In genomic region chr19:53119255-53119795, GRCm38 (mm10) we compare ENCODE assay signal across 15 mouse cellular contexts. TPM values are rescaled to one million over a fixed set of nuclear protein-coding genes. Genes with fewer than 3 reads are reported as not detected.
DNase-seq lines count a peak whose midpoint lies in the region; ATAC-seq and TF ChIP-seq lines count a peak whose summit lies in the region.
"Had no signal": no experiment of that assay in that cellular context is flagged by ENCODE, and none has a peak within 500 bp of the region (broad histone marks: within the 10 kb centered on the region; RNA-seq: fewer than 3 reads in every experiment).

No protein-coding gene starts in this region.

- no peak for DNase-seq in liver, postnatal 0 days
- no peak for DNase-seq in liver, embryonic 11.5 days (ENCODE audit: low spot score)
- peak; percentile 18 for DNase-seq in CD4-positive helper T cell, adult 2 months (ENCODE audit: low read depth, low spot score)
- DNase-seq in spleen, adult 2 months (ENCODE audit: low read depth in 1 of 2, low spot score in 2 of 2) = peak; percentile 42 to 64
- no peak for DNase-seq in embryo, embryonic 10.5 days (ENCODE audit: low spot score)
- DNase-seq in retina, postnatal 1 day = no peak
- DNase-seq: adrenal gland, postnatal 14 days; kidney, postnatal 25 days had no signal

- no peak overlapping the region for H3K4me2 ChIP-seq in liver, postnatal 0 days (ENCODE audit: low read depth, low read length)
- no peak overlapping the region for H3K4me2 ChIP-seq in liver, embryonic 11.5 days
- no peak overlapping the region for H3K4me2 ChIP-seq in kidney, embryonic 16.5 days (replicated peaks; ENCODE audit: low read depth, low read length)
- H3K4me2 ChIP-seq: lung, embryonic 15.5 days; midbrain, embryonic 15.5 days; neural tube, embryonic 13.5 days had no signal

- H3K9ac ChIP-seq in liver, postnatal 0 days (replicated peaks) = no peak overlapping the region
- H3K9ac ChIP-seq in liver, embryonic 11.5 days (ENCODE audit: low read depth, low read length) = no peak overlapping the region
- no peak overlapping the region for H3K9ac ChIP-seq in kidney, embryonic 16.5 days (replicated peaks; ENCODE audit: low read length)
- H3K9ac ChIP-seq: lung, embryonic 15.5 days; midbrain, embryonic 15.5 days; neural tube, embryonic 13.5 days had no signal

- no peaks in the 10 kb centered on the region for H3K27me3 ChIP-seq in liver, postnatal 0 days (ENCODE audit: insufficient read depth, low read length)
- no peaks in the 10 kb centered on the region for H3K27me3 ChIP-seq in liver, embryonic 11.5 days (replicated peaks; ENCODE audit: control insufficient read depth, insufficient read depth, low read length)
- no peaks in the 10 kb centered on the region for H3K27me3 ChIP-seq in spleen, adult 2 months (ENCODE audit: control insufficient read depth, insufficient read depth, low read length)
- H3K27me3 ChIP-seq in kidney, embryonic 16.5 days (ENCODE audit: insufficient read depth, low read length) = no peaks in the 10 kb centered on the region
- H3K27me3 ChIP-seq: lung, embryonic 15.5 days; midbrain, embryonic 15.5 days; neural tube, embryonic 13.5 days had no signal

- WGBS in liver, postnatal 0 days (ENCODE audit: insufficient replicate concordance) = 41% methylated on average over 8 of the region's 8 CpGs
- 62% methylated on average over 8 of the region's 8 CpGs for WGBS in liver, embryonic 11.5 days
- 16% methylated on average over 8 of the region's 8 CpGs for WGBS in spleen, adult 2 months
- 80% methylated on average over 8 of the region's 8 CpGs for WGBS in kidney, embryonic 16.5 days

- TF ChIP-seq POLR2A in bone marrow macrophage, adult 2 months (IDR thresholded peaks at IDR 0.05; ENCODE audit: borderline replicate concordance, low read depth, low read length) = no peak
- TF ChIP-seq POLR2A in spleen, adult 2 months (IDR thresholded peaks at IDR 0.05; ENCODE audit: low read depth, low read length) = no peak

- H3K4me3 ChIP-seq in liver, postnatal 0 days (ENCODE audit: low read depth, low read length) = no peak overlapping the region
- no peak overlapping the region for H3K4me3 ChIP-seq in liver, embryonic 11.5 days (ENCODE audit: low read depth, low read length)
- H3K4me3 ChIP-seq in bone marrow macrophage, adult 2 months (ENCODE audit: insufficient read depth, low read length) = no peak overlapping the region
- H3K4me3 ChIP-seq in spleen, adult 2 months (ENCODE audit: extremely low read depth, insufficient read depth, insufficient read length) = peak overlapping the region; percentile 14; the same call in 1 of the 2 replicates
- H3K4me3 ChIP-seq in kidney, embryonic 16.5 days (ENCODE audit: low read length) = no peak overlapping the region
- H3K4me3 ChIP-seq: erythroblast, embryonic 14.5 days; lung, embryonic 15.5 days; midbrain, embryonic 15.5 days; neural tube, embryonic 13.5 days had no signal

- no peak for TF ChIP-seq EP300 in liver, postnatal 0 days (IDR thresholded peaks at IDR 0.05; ENCODE audit: low read depth)

- H3K4me1 ChIP-seq in liver, postnatal 0 days (ENCODE audit: insufficient read depth) = 0 out of 2 replicates have a peak, but pooled peaks cover 2% of the 10 kb centered on the region
- H3K4me1 ChIP-seq in liver, embryonic 11.5 days (replicated peaks; ENCODE audit: control insufficient read depth, insufficient read depth, low read length) = no peaks in the 10 kb centered on the region
- H3K4me1 ChIP-seq in bone marrow macrophage, adult 2 months (ENCODE audit: control insufficient read depth, insufficient read depth, low read length) = peaks cover 17% of the 10 kb centered on the region
- peaks cover 16% of the 10 kb centered on the region; the same call in 1 of the 2 replicates for H3K4me1 ChIP-seq in spleen, adult 2 months (ENCODE audit: control insufficient read depth, insufficient read depth, insufficient read length)
- H3K4me1 ChIP-seq in kidney, embryonic 16.5 days (ENCODE audit: insufficient read depth, low read length) = peaks cover 3% of the 10 kb centered on the region; the same call in 1 of the 2 replicates
- H3K4me1 ChIP-seq: lung, embryonic 15.5 days; midbrain, embryonic 15.5 days; neural tube, embryonic 13.5 days had no signal

- no peak for ATAC-seq in liver, postnatal 0 days
- ATAC-seq in liver, embryonic 11.5 days (replicated peaks; ENCODE audit: low FRiP score) = no peak
- no peak for ATAC-seq in kidney, embryonic 16.5 days (ENCODE audit: low FRiP score, low TSS enrichment)
- ATAC-seq: hindbrain, embryonic 16.5 days; midbrain, embryonic 15.5 days had no signal

- no peak for TF ChIP-seq CTCF in liver, postnatal 0 days (IDR thresholded peaks at IDR 0.05; ENCODE audit: low read depth)
- no peak for TF ChIP-seq CTCF in bone marrow macrophage, adult 2 months (IDR thresholded peaks at IDR 0.05; ENCODE audit: low read depth, low read length)
- no peak for TF ChIP-seq CTCF in spleen, adult 2 months (IDR thresholded peaks at IDR 0.05; ENCODE audit: extremely low read depth, insufficient read depth, insufficient read length, insufficient replicate concordance)

- no peaks in the 10 kb centered on the region for H3K9me3 ChIP-seq in liver, postnatal 0 days (ENCODE audit: low read length)
- H3K9me3 ChIP-seq in liver, embryonic 11.5 days (ENCODE audit: control insufficient read depth, low read length) = peaks cover 3% of the 10 kb centered on the region; the same call in 1 of the 2 replicates
- peaks cover 7% of the 10 kb centered on the region for H3K9me3 ChIP-seq in kidney, embryonic 16.5 days (ENCODE audit: low read length)
- H3K9me3 ChIP-seq: lung, embryonic 15.5 days; midbrain, embryonic 15.5 days; neural tube, embryonic 13.5 days had no signal

- H3K36me3 ChIP-seq in liver, postnatal 0 days (replicated peaks; ENCODE audit: insufficient read depth, low read length) = no peaks in the 10 kb centered on the region
- no peaks in the 10 kb centered on the region for H3K36me3 ChIP-seq in liver, embryonic 11.5 days (ENCODE audit: control insufficient read depth, insufficient read depth, low read length)
- H3K36me3 ChIP-seq in spleen, adult 2 months (ENCODE audit: control insufficient read depth, insufficient read depth, low read length) = no peaks in the 10 kb centered on the region
- no peaks in the 10 kb centered on the region for H3K36me3 ChIP-seq in kidney, embryonic 16.5 days (ENCODE audit: insufficient read depth, low read length)
- H3K36me3 ChIP-seq: lung, embryonic 15.5 days; midbrain, embryonic 15.5 days; neural tube, embryonic 13.5 days had no signal

- peak overlapping the region; percentile 2; the same call in 1 of the 2 replicates for H3K27ac ChIP-seq in liver, postnatal 0 days (ENCODE audit: low read depth)
- no peak overlapping the region for H3K27ac ChIP-seq in liver, embryonic 11.5 days (ENCODE audit: low read depth, low read length)
- H3K27ac ChIP-seq in bone marrow macrophage, adult 2 months (ENCODE audit: insufficient read depth, low read depth, low read length) = 0 out of 2 replicates have a peak overlapping the region, but pooled peaks have one; percentile 3
- peak overlapping the region; percentile 73 for H3K27ac ChIP-seq in spleen, adult 2 months (ENCODE audit: insufficient read depth, low read length)
- H3K27ac ChIP-seq in kidney, embryonic 16.5 days (ENCODE audit: low read length) = no peak overlapping the region
- H3K27ac ChIP-seq: lung, embryonic 15.5 days; midbrain, embryonic 15.5 days; neural tube, embryonic 13.5 days had no signal

RNA-seq across cellular contexts. Expression of gene Add3, which starts 20.9 kb away (rescaled TPM):
- 17.5 and 21.4 TPM in 2 replicates for polyA plus RNA-seq in liver, postnatal 0 days (2015; fragmentation: Nextera tagmentation; extraction: Ambion mirVana)
- 65.0 and 69.0 TPM in 2 replicates for polyA plus RNA-seq in liver, embryonic 11.5 days (2014; fragmentation: Nextera tagmentation; extraction: Ambion mirVana)
- polyA plus RNA-seq in bone marrow macrophage, adult 2 months (2012; ENCODE audit: insufficient read depth, insufficient read length, missing spikeins) = 21.8 and 25.5 TPM in 2 replicates
- 40.6 and 45.1 TPM in 2 replicates for polyA plus RNA-seq in spleen, adult 2 months (2012; rRNA removed)
- 85.1 and 87.0 TPM in 2 replicates for polyA plus RNA-seq in kidney, embryonic 16.5 days (2015; fragmentation: Nextera tagmentation; extraction: Ambion mirVana)

Comparison
In these comparisons a context has a peak if more than half of its experiments do, and no peak if none do; other contexts are left out.
1. H3K27ac ChIP-seq: peak in liver, postnatal 0 days (single experiment), bone marrow macrophage, adult 2 months (single experiment) and spleen, adult 2 months (single experiment); none in liver, embryonic 11.5 days (single experiment) and kidney, embryonic 16.5 days (single experiment).
2. DNase-seq: peak in CD4-positive helper T cell, adult 2 months (single experiment) and spleen, adult 2 months (2 of 2); none in liver, postnatal 0 days (single experiment), liver, embryonic 11.5 days (single experiment), embryo, embryonic 10.5 days (single experiment) and retina, postnatal 1 day (single experiment).